Mouse (Mus musculus) MEL (cell line): ENCODE measurements around the gene Hist1h3e. TPM values are rescaled to one million over a fixed set of nuclear protein-coding genes. Genes with fewer than 3 reads are reported as not detected.

Experiments
- DNase-seq: peaks from one replicate; pipeline ENCODE4 v3.0.0; 2011; ENCODE audit warnings: low read depth, low spot score
- H3K27ac ChIP-seq: 2 replicates; pipeline ENCODE4 v1.5.1; 2012; ENCODE audit warnings: low read depth, mild to moderate bottlenecking, control low read depth, low read length, moderate library complexity; ENCODE audit not compliant: control insufficient read depth
- H3K27me3 ChIP-seq, 2 experiments: fragments of 150-350 bp in 1 of 2; sonication (generic) in 1 of 2; 2 replicates each; pipeline ENCODE4 v1.6.1; 2012; ENCODE audit warnings: low read length in 2 of 2, mild to moderate bottlenecking in 2 of 2, improper control_type of control experiment in 1 of 2, moderate library complexity in 1 of 2; ENCODE audit not compliant: insufficient read depth in 2 of 2, control insufficient read depth in 1 of 2
- H3K36me3 ChIP-seq, 2 experiments: 2 replicates each; pipeline ENCODE4 v1.6.1; 2012 to 2014; ENCODE audit warnings: low read length in 2 of 2, improper control_type of control experiment in 1 of 2, inconsistent platforms in 1 of 2, mild to moderate bottlenecking in 1 of 2; ENCODE audit not compliant: insufficient read depth in 2 of 2, control insufficient read depth in 1 of 2
- H3K4me1 ChIP-seq, 2 experiments: fragments of 150-350 bp in 1 of 2; sonication (generic) in 1 of 2; 2 replicates each; pipeline ENCODE4 v1.6.1; 2012; ENCODE audit warnings: low read length in 2 of 2, improper control_type of control experiment in 1 of 2, mild to moderate bottlenecking in 1 of 2; ENCODE audit not compliant: insufficient read depth in 2 of 2, control insufficient read depth in 1 of 2
- H3K4me3 ChIP-seq, 2 experiments: fragments of 150-350 bp in 1 of 2; sonication (generic) in 1 of 2; 2 replicates each; pipeline ENCODE4 v1.5.1; 2012; ENCODE audit warnings: low read depth in 2 of 2, low read length in 2 of 2, mild to moderate bottlenecking in 2 of 2, moderate library complexity in 2 of 2, control low read depth in 1 of 2, improper control_type of control experiment in 1 of 2; ENCODE audit not compliant: control insufficient read depth in 1 of 2, insufficient read depth in 1 of 2
- H3K79me2 ChIP-seq: 2 replicates; pipeline ENCODE4 v1.6.1; 2012; ENCODE audit warnings: mild to moderate bottlenecking, low read length, moderate library complexity; ENCODE audit not compliant: control insufficient read depth, poor library complexity, insufficient read depth
- H3K9ac ChIP-seq: 2 replicates; pipeline ENCODE4 v1.6.1; 2012; ENCODE audit warnings: low read depth, mild to moderate bottlenecking, control low read depth, low read length, moderate library complexity; ENCODE audit not compliant: control insufficient read depth, poor library complexity, severe bottlenecking
- H3K9me3 ChIP-seq: fragments of 150-350 bp; sonication (generic); replicated peaks from 2 replicates; pipeline ENCODE4 v1.6.1; 2012; ENCODE audit warnings: mild to moderate bottlenecking, low read length, improper control_type of control experiment, moderate library complexity; ENCODE audit not compliant: insufficient read depth
- BHLHE40 ChIP-seq: IDR thresholded peaks from 2 replicates; pipeline ENCODE4 v1.6.1; 2012; ENCODE audit warnings: low read depth, mild to moderate bottlenecking, inconsistent platforms, low read length, improper control_type of control experiment, borderline replicate concordance
- CHD1 ChIP-seq: IDR thresholded peaks from 2 replicates; pipeline ENCODE4 v1.6.1; 2012; ENCODE audit warnings: low read depth, mild to moderate bottlenecking, inconsistent platforms, low read length, improper control_type of control experiment
- E2F4 ChIP-seq: IDR thresholded peaks from 2 replicates; pipeline ENCODE4 v1.6.1; 2011; ENCODE audit warnings: low read depth, low read length, improper control_type of control experiment, borderline replicate concordance
- ELF1 ChIP-seq: IDR thresholded peaks from 2 replicates; pipeline ENCODE4 v1.6.1; 2014; ENCODE audit warnings: low read depth, mild to moderate bottlenecking, inconsistent platforms, low read length, improper control_type of control experiment, moderate library complexity
- GABPA ChIP-seq: IDR thresholded peaks from 2 replicates; pipeline ENCODE4 v1.6.1; 2012; ENCODE audit warnings: low read depth, mild to moderate bottlenecking, inconsistent platforms, low read length, improper control_type of control experiment, moderate library complexity
- GATA1 ChIP-seq: IDR thresholded peaks from 2 replicates; pipeline ENCODE4 v1.6.1; 2011; ENCODE audit warnings: low read depth, low read length, improper control_type of control experiment
- HCFC1 ChIP-seq: IDR thresholded peaks from 2 replicates; pipeline ENCODE4 v1.6.1; 2012; ENCODE audit warnings: low read depth, mild to moderate bottlenecking, inconsistent platforms, low read length, improper control_type of control experiment, moderate library complexity
- JUND ChIP-seq: IDR thresholded peaks from 2 replicates; pipeline ENCODE4 v1.6.1; 2011; ENCODE audit warnings: low read depth, mild to moderate bottlenecking, improper control_type of control experiment, low read length
- MAFK ChIP-seq: IDR thresholded peaks from 2 replicates; pipeline ENCODE4 v1.6.1; 2011; ENCODE audit warnings: low read depth, mild to moderate bottlenecking, low read length, improper control_type of control experiment, borderline replicate concordance
- MXI1 ChIP-seq: IDR thresholded peaks from 2 replicates; pipeline ENCODE4 v1.6.1; 2011; ENCODE audit warnings: mild to moderate bottlenecking, low read depth, low read length, improper control_type of control experiment
- MYC ChIP-seq: IDR thresholded peaks from 2 replicates; pipeline ENCODE4 v1.6.1; 2011; ENCODE audit warnings: low read depth, mild to moderate bottlenecking, low read length, improper control_type of control experiment, moderate library complexity
- NRF1 ChIP-seq: IDR thresholded peaks from 2 replicates; pipeline ENCODE4 v1.6.1; 2014; ENCODE audit warnings: low read depth, mild to moderate bottlenecking, inconsistent platforms, low read length, improper control_type of control experiment, moderate library complexity; ENCODE audit not compliant: poor library complexity, insufficient read depth, severe bottlenecking
- POLR2A ChIP-seq, 2 experiments: IDR thresholded peaks; 2 replicates each; pipeline ENCODE4 v1.6.1; 2011 to 2012; ENCODE audit warnings: low read length in 2 of 2, mild to moderate bottlenecking in 2 of 2, control low read depth in 1 of 2, improper control_type of control experiment in 1 of 2, low read depth in 1 of 2, moderate library complexity in 1 of 2; ENCODE audit not compliant: control insufficient read depth in 1 of 2, insufficient read depth in 1 of 2, poor library complexity in 1 of 2
- SMC3 ChIP-seq: IDR thresholded peaks from 2 replicates; pipeline ENCODE4 v1.6.1; 2011; ENCODE audit warnings: low read depth, low read length, improper control_type of control experiment
- TBP ChIP-seq: IDR thresholded peaks from 2 replicates; pipeline ENCODE4 v1.8.0; 2011; ENCODE audit warnings: low read depth, low read length, improper control_type of control experiment
- ZMIZ1 ChIP-seq: IDR thresholded peaks from 2 replicates; pipeline ENCODE4 v1.6.1; 2012; ENCODE audit warnings: low read depth, mild to moderate bottlenecking, inconsistent platforms, low read length, improper control_type of control experiment, moderate library complexity
- polyA plus RNA-seq, 2 experiments: library from polyadenylated mRNA; stranded (reverse) in 1 of 2; unstranded in 1 of 2; fragments of >175 nt in 1 of 2; fragments of >200 nt in 1 of 2; gene quantifications; 2 replicates each; pipeline versions ENCODE4 v1.2.1 to v1.2.4; 2012; ENCODE audit warnings: low replicate concordance in 2 of 2, low read depth in 1 of 2; ENCODE audit not compliant: insufficient read length in 2 of 2, insufficient read depth in 1 of 2, missing spikeins in 1 of 2
- total RNA-seq: library from RNA; depleted of rRNA; stranded (reverse); fragments of 300-350 nt; gene quantifications from 2 replicates; pipeline ENCODE4 v1.2.3, GENCODE M21; 2012

Hist1h3e gene
- total and polyA plus RNA-seq, 3 experiments = 4.5 to 1,049 TPM; not detected in 1

DNA sequence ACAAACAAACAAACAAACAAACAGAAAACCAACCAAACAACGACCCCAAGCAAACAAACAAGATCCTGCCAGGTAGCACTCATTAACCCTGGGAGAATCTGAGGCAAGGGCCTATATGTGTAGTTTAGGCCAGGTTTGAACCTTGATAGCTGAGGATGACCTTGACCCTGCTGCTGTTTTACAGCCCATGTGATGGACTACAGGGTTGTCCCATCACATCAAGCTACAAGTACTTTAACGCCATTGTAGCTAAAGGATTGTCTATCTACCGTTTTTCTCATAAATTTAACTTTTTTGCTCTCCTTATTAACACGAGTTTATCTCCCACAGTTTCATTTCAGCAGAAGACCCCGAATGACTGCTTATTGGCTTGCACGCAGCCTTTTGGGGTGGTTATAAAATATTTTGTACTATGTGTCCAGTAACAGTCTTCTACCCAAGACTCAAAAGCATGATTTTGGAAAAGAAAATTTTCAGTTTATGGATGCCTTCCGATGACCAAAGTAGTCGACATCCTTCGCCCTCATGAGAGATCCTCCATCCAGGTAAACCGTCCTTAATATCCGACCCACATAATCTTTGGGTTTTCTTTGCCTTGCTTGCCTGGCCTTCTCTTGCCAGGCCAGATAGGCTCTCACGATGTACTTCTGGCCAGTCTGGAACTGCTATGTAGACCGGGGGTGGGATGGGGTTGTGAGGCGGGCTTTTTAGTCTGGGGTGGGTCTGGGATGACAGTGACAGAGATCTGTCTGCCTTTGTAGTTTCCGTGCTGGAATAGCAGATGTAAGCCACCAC, 46.1 kb downstream of the Hist1h3e start:
- no peak for TF ChIP-seq CHD1
- TF ChIP-seq TBP = peak; percentile 89
- Histone ChIP-seq H3K79me2 (no peaks in the 10 kb centered on the region), H3K4me3 (peak overlapping the region; percentile 51 to 59), H3K4me1 (peaks cover 0 to 12% of the 10 kb centered on the region in 2 experiments; a peak in 2 of 4 replicates), H3K9ac (peak overlapping the region; percentile 47; the same call in 1 of the 2 replicates), H3K36me3 (peaks cover 0 to 17% of the 10 kb centered on the region in 2 experiments; a peak in 2 of 4 replicates), H3K27me3 (no peaks in the 10 kb centered on the region), H3K9me3 (no peaks in the 10 kb centered on the region), H3K27ac (no peak overlapping the region)
- DNase-seq = peak; percentile 46

DNA sequence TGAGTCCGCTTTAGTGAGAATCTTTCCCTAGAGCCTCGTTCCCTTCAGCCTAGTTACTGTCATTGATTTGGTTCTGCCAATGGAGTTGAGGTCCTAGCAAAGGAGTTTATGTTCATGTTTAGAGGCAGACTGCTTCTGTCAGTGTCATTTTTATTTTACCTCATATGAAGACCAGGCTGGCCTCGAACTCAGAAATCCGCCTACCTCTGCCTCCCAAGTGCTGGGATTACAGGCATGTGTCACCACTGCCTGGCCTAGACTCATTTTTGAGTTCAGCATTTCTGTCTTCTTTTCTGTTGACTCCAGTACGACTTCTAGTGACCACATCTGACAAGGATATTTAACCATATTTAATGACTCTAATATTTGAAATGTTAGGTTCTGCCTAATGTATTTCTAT, 46.9 kb downstream of the Hist1h3e start:
- H3K27ac ChIP-seq = no peak overlapping the region
- H3K4me3 ChIP-seq = no peak overlapping the region
- TF ChIP-seq SMC3 = no peak
- no peak for TF ChIP-seq MAFK
- no peak for TF ChIP-seq ELF1
- TF ChIP-seq MYC = no peak
- TF ChIP-seq TBP = peak; percentile 83
- TF ChIP-seq GABPA = no peak
- peaks cover 0 to 8% of the 10 kb centered on the region in 2 experiments; a peak in 2 of 4 replicates for H3K4me1 ChIP-seq
- peak; percentile 81 for DNase-seq
- no peaks in the 10 kb centered on the region for H3K79me2 ChIP-seq
- no peaks in the 10 kb centered on the region for H3K9me3 ChIP-seq
- H3K27me3 ChIP-seq = no peaks in the 10 kb centered on the region
- H3K36me3 ChIP-seq = peaks cover 0 to 9% of the 10 kb centered on the region in 2 experiments; a peak in 2 of 4 replicates
- H3K9ac ChIP-seq = no peak overlapping the region

GRCm38 (mm10) chr13:23513517-23513916, 48.7 kb downstream of the Hist1h3e start:
- H3K27ac ChIP-seq = no peak overlapping the region
- no peaks in the 10 kb centered on the region for H3K79me2 ChIP-seq
- no peak overlapping the region for H3K9ac ChIP-seq
- no peak for DNase-seq
- H3K9me3 ChIP-seq = no peaks in the 10 kb centered on the region
- H3K4me3 ChIP-seq = no peak overlapping the region
- H3K36me3 ChIP-seq = peaks cover 0 to 3% of the 10 kb centered on the region in 2 experiments; a peak in 1 of 4 replicates
- no peak for TF ChIP-seq POLR2A (IDR thresholded peaks at IDR 0.05; ENCODE audit: control insufficient read depth in 1 of 2, insufficient read depth in 1 of 2, low read depth in 1 of 2, low read length in 2 of 2, poor library complexity in 1 of 2)
- TF ChIP-seq NRF1 = no peak
- no peak for TF ChIP-seq GATA1
- TF ChIP-seq JUND = no peak
- no peak for TF ChIP-seq BHLHE40
- no peak for TF ChIP-seq MYC
- TF ChIP-seq ZMIZ1 = no peak
- no peak for TF ChIP-seq MXI1
- TF ChIP-seq E2F4 = no peak
- TF ChIP-seq HCFC1 = no peak
- no peaks in the 10 kb centered on the region for H3K27me3 ChIP-seq
- peaks cover 0 to 5% of the 10 kb centered on the region in 2 experiments; a peak in 2 of 4 replicates for H3K4me1 ChIP-seq
